Comparison of ENCODE assay signal across 9 mouse cellular contexts in genomic region chr9:88520122-88520848, GRCm38 (mm10). TPM values are rescaled to one million over a fixed set of nuclear protein-coding genes. Genes with fewer than 3 reads are reported as not detected.
A peak's percentile ranks its signal among the peaks of the same experiment; 100 is the strongest.
DNase-seq lines count a peak whose midpoint lies in the region; ATAC-seq and TF ChIP-seq lines count a peak whose summit lies in the region.
"Had no signal": no experiment of that assay in that cellular context is flagged by ENCODE, and none has a peak within 500 bp of the region (broad histone marks: within the 10 kb centered on the region; RNA-seq: fewer than 3 reads in every experiment).

No protein-coding gene starts in this region.

- DNase-seq in intestine, embryonic 14.5 days (ENCODE audit: low spot score), result no peak
- DNase-seq in embryo, embryonic 11 days, result peak; percentile 30
- peak; percentile 71 for DNase-seq in induced T-regulatory cell, adult 2 months (ENCODE audit: low read depth)
- DNase-seq in midbrain, postnatal 0 days (ENCODE audit: low spot score), result no peak
- DNase-seq in urinary bladder, postnatal 25 days (ENCODE audit: low spot score), result no peak
- DNase-seq in lung, postnatal 0 days (ENCODE audit: low spot score), result no peak
- no peak for DNase-seq in lung, postnatal 10 days
- DNase-seq: thymus, postnatal 36 days had no signal

- H3K4me3 ChIP-seq in intestine, embryonic 14.5 days (ENCODE audit: low read depth, low read length), result peak overlapping the region; percentile 88; the same call in 1 of the 2 replicates
- no peak overlapping the region for H3K4me3 ChIP-seq in intestine, postnatal 0 days (ENCODE audit: low read depth, low read length)
- H3K4me3 ChIP-seq in midbrain, postnatal 0 days (ENCODE audit: low read depth, low read length), result peak overlapping the region; percentile 78
- no peak overlapping the region for H3K4me3 ChIP-seq in lung, postnatal 0 days (ENCODE audit: low read depth, low read length)

- no peaks in the 10 kb centered on the region for H3K9me3 ChIP-seq in intestine, embryonic 14.5 days (ENCODE audit: control insufficient read depth, low read length)
- H3K9me3 ChIP-seq in intestine, postnatal 0 days (ENCODE audit: control insufficient read depth), result no peaks in the 10 kb centered on the region
- H3K9me3 ChIP-seq in midbrain, postnatal 0 days (ENCODE audit: low read length), result no peaks in the 10 kb centered on the region
- H3K9me3 ChIP-seq in lung, postnatal 0 days (ENCODE audit: low read length), result no peaks in the 10 kb centered on the region

- 27% methylated on average over 2 of the region's 2 CpGs for WGBS in intestine, embryonic 14.5 days
- 42% methylated on average over 2 of the region's 2 CpGs for WGBS in intestine, postnatal 0 days
- WGBS in midbrain, postnatal 0 days, result 28% methylated on average over 2 of the region's 2 CpGs
- WGBS in lung, postnatal 0 days, result 23% methylated on average over 2 of the region's 2 CpGs

- no peak for TF ChIP-seq EP300 in lung, postnatal 0 days (IDR thresholded peaks at IDR 0.05)

- no peak overlapping the region for H3K9ac ChIP-seq in intestine, embryonic 14.5 days (ENCODE audit: low read length)
- H3K9ac ChIP-seq in intestine, postnatal 0 days (ENCODE audit: low read depth, low read length), result no peak overlapping the region
- H3K9ac ChIP-seq in midbrain, postnatal 0 days (replicated peaks; ENCODE audit: low read length, poor library complexity, severe bottlenecking), result no peak overlapping the region
- no peak overlapping the region for H3K9ac ChIP-seq in lung, postnatal 0 days (replicated peaks; ENCODE audit: low read depth)

- no peak overlapping the region; the same call in 1 of the 2 replicates for H3K27ac ChIP-seq in intestine, embryonic 14.5 days (ENCODE audit: low read depth)
- H3K27ac ChIP-seq in intestine, postnatal 0 days (ENCODE audit: low read depth, low read length), result no peak overlapping the region
- H3K27ac ChIP-seq in midbrain, postnatal 0 days (ENCODE audit: low read depth, low read length), result no peak overlapping the region
- no peak overlapping the region for H3K27ac ChIP-seq in lung, postnatal 0 days (ENCODE audit: low read length)

- TF ChIP-seq CTCF in intestine, postnatal 0 days (IDR thresholded peaks at IDR 0.05; ENCODE audit: low read depth), result no peak
- TF ChIP-seq CTCF in midbrain, postnatal 0 days (IDR thresholded peaks at IDR 0.05), result no peak
- no peak for TF ChIP-seq CTCF in lung, postnatal 0 days (IDR thresholded peaks at IDR 0.05)

- no peak for ATAC-seq in intestine, embryonic 14.5 days (replicated peaks; ENCODE audit: low FRiP score, low TSS enrichment, low read depth)
- ATAC-seq in intestine, postnatal 0 days, result no peak
- ATAC-seq in midbrain, postnatal 0 days (ENCODE audit: low FRiP score), result no peak
- ATAC-seq in lung, postnatal 0 days, result no peak

- peak overlapping the region; percentile 62 for H3K4me2 ChIP-seq in intestine, embryonic 14.5 days (ENCODE audit: low read length)
- no peak overlapping the region for H3K4me2 ChIP-seq in intestine, postnatal 0 days (replicated peaks; ENCODE audit: low read depth)
- H3K4me2 ChIP-seq in midbrain, postnatal 0 days (ENCODE audit: low read depth, low read length, poor library complexity, severe bottlenecking), result peak overlapping the region; percentile 57
- no peak overlapping the region for H3K4me2 ChIP-seq in lung, postnatal 0 days (replicated peaks; ENCODE audit: low read depth, low read length)

- H3K4me1 ChIP-seq in intestine, embryonic 14.5 days (replicated peaks; ENCODE audit: control insufficient read depth, insufficient read depth, low read length), result peaks cover 6% of the 10 kb centered on the region; the same call in 1 of the 2 replicates
- no peaks in the 10 kb centered on the region for H3K4me1 ChIP-seq in intestine, postnatal 0 days (replicated peaks; ENCODE audit: control insufficient read depth, insufficient read depth, low read length)
- peaks cover 10% of the 10 kb centered on the region; the same call in 1 of the 2 replicates for H3K4me1 ChIP-seq in midbrain, postnatal 0 days (ENCODE audit: insufficient read depth, low read length)
- H3K4me1 ChIP-seq in lung, postnatal 0 days (ENCODE audit: insufficient read depth, low read depth, low read length), result 0 out of 2 replicates have a peak, but pooled peaks cover 4% of the 10 kb centered on the region

- H3K27me3 ChIP-seq in intestine, embryonic 14.5 days (replicated peaks; ENCODE audit: control insufficient read depth, insufficient read depth, low read length), result no peaks in the 10 kb centered on the region
- H3K27me3 ChIP-seq in intestine, postnatal 0 days (replicated peaks; ENCODE audit: control insufficient read depth, insufficient read depth, low read length), result no peaks in the 10 kb centered on the region
- no peaks in the 10 kb centered on the region for H3K27me3 ChIP-seq in midbrain, postnatal 0 days (ENCODE audit: insufficient read depth, low read length)
- no peaks in the 10 kb centered on the region for H3K27me3 ChIP-seq in lung, postnatal 0 days (replicated peaks; ENCODE audit: insufficient read depth, low read length)

- peaks cover 17% of the 10 kb centered on the region for H3K36me3 ChIP-seq in intestine, embryonic 14.5 days (ENCODE audit: control insufficient read depth, insufficient read depth, low read length)
- peaks cover 5% of the 10 kb centered on the region for H3K36me3 ChIP-seq in intestine, postnatal 0 days (ENCODE audit: control insufficient read depth, insufficient read depth)
- 0 out of 2 replicates have a peak, but pooled peaks cover 4% of the 10 kb centered on the region for H3K36me3 ChIP-seq in midbrain, postnatal 0 days (ENCODE audit: insufficient read depth, low read length)
- no peaks in the 10 kb centered on the region for H3K36me3 ChIP-seq in lung, postnatal 0 days (ENCODE audit: insufficient read depth, low read length)

RNA-seq across cellular contexts. Expression of gene Zfp949, which starts 27.5 kb away (rescaled TPM):
- polyA plus RNA-seq in intestine, embryonic 14.5 days (2014; fragmentation: Nextera tagmentation; extraction: Ambion mirVana), result 8.8 and 9.6 TPM in 2 replicates
- 3.6 and 4.7 TPM in 2 replicates for polyA plus RNA-seq in intestine, postnatal 0 days (2015; fragmentation: Nextera tagmentation; extraction: Ambion mirVana)
- total RNA-seq in midbrain, postnatal 0 days (2014; rRNA removed), result 11.1 and 16.5 TPM in 2 replicates
- polyA plus RNA-seq in midbrain, postnatal 0 days (2015; fragmentation: Nextera tagmentation; extraction: Ambion mirVana), result 14.9 and 15.1 TPM in 2 replicates
- polyA plus RNA-seq in lung, postnatal 0 days (2015; fragmentation: Nextera tagmentation; extraction: Ambion mirVana), result 10.5 and 11.5 TPM in 2 replicates

RNA-seq across cellular contexts. Expression of gene Syncrip, which starts 37.9 kb away (rescaled TPM):
- 104 and 106 TPM in 2 replicates for polyA plus RNA-seq in intestine, embryonic 14.5 days (2014; fragmentation: Nextera tagmentation; extraction: Ambion mirVana)
- polyA plus RNA-seq in intestine, postnatal 0 days (2015; fragmentation: Nextera tagmentation; extraction: Ambion mirVana), result 34.1 and 37.5 TPM in 2 replicates
- total RNA-seq in midbrain, postnatal 0 days (2014; rRNA removed), result 79.0 and 92.1 TPM in 2 replicates
- polyA plus RNA-seq in midbrain, postnatal 0 days (2015; fragmentation: Nextera tagmentation; extraction: Ambion mirVana), result 55.8 and 64.0 TPM in 2 replicates
- polyA plus RNA-seq in lung, postnatal 0 days (2015; fragmentation: Nextera tagmentation; extraction: Ambion mirVana), result 36.0 and 38.8 TPM in 2 replicates

Comparison
In these comparisons a context has a peak if more than half of its experiments do, and no peak if none do; other contexts are left out.
1. H3K4me2 ChIP-seq: peak in intestine, embryonic 14.5 days (single experiment) and midbrain, postnatal 0 days (single experiment); none in intestine, postnatal 0 days (single experiment) and lung, postnatal 0 days (single experiment).
2. H3K4me3 ChIP-seq: peak in intestine, embryonic 14.5 days (single experiment) and midbrain, postnatal 0 days (single experiment); none in intestine, postnatal 0 days (single experiment) and lung, postnatal 0 days (single experiment).
3. DNase-seq: peak in embryo, embryonic 11 days (single experiment) and induced T-regulatory cell, adult 2 months (single experiment); none in intestine, embryonic 14.5 days (single experiment), midbrain, postnatal 0 days (single experiment), urinary bladder, postnatal 25 days (single experiment), lung, postnatal 0 days (single experiment) and lung, postnatal 10 days (single experiment).